Mouse (Mus musculus) ES-E14 (cell line): ENCODE data around the gene Pi4k2b.

ENCODE experiments used
- CHD2 ChIP-seq: IDR thresholded peaks from 2 replicates; pipeline ENCODE4 v1.6.1; 2014; ENCODE audit warnings: mild to moderate bottlenecking, low read depth, low read length, inconsistent platforms
- HCFC1 ChIP-seq: IDR thresholded peaks from 2 replicates; pipeline ENCODE4 v1.6.1; 2012; ENCODE audit warnings: low read length, inconsistent platforms, borderline replicate concordance; ENCODE audit not compliant: insufficient read depth
- ZNF384 ChIP-seq: IDR thresholded peaks from 2 replicates; pipeline ENCODE4 v1.6.1; 2012; ENCODE audit warnings: low read depth, low read length, inconsistent platforms

DNA sequence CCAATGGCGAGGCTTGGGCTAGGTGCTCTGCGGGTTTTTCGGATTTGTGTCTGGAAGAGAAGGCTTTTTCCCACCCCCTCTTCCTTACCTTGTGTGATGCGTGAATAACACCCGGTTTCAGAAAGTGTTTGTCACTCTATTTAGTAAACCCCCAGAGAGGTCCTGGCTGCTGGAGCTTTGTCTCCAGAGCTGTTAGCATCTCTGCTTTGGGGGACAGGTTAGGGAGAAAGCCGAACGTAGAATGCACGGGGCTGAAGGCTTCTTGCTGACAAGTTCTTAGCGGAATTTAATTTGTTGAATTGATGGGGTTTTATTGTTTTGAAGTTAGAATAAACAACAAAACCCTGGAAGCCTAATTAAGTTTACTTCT, 41.9 kb downstream of the Pi4k2b start:
- TF ChIP-seq CHD2 (no peak), HCFC1 (no peak; the same call in 1 of the 2 replicates), ZNF384 (no peak)
